Mouse (Mus musculus) left cerebral cortex, postnatal 10 days (tissue): ENCODE measurements around the gene Vmac. TPM values are rescaled to one million over a fixed set of nuclear protein-coding genes. Genes with fewer than 3 reads are reported as not detected.

Experiments
- DNase-seq, 2 experiments: peaks; one replicate each; pipeline ENCODE4 v3.0.0; 2021 to 2022; ENCODE audit warnings: low spot score in 2 of 2, mixed read lengths in 1 of 2; ENCODE audit errors: extremely low spot score in 1 of 2
- intact Hi-C: fragments of 180-260 bp; cut with DNase I; formaldehyde crosslinking; loops from one replicate; pipeline ENCODE4 v1.15.1; 2025
- total RNA-seq, 2 experiments: library from RNA; stranded (reverse); gene quantifications; 2 replicates each; pipeline ENCODE4 v1.2.3; 2021

The Vmac gene
- total RNA-seq: 1 to 10 TPM; 8.8 TPM

GRCm38 (mm10) chr17:56717363-56718058, at the start of gene Vmac, which contains the start of gene Ndufa11:
Vmac (minus strand) TSS chr17:56718022.
Ndufa11 (plus strand) TSS chr17:56717767.
- intact Hi-C loops: loop anchor here (5.0 kb wide), 1 partner anchor 45 kb away; the partner anchor contains the start of gene Dus3l
- peak; percentile 93 to 97 for DNase-seq

- intact Hi-C loops: no loop called here
- no peak for DNase-seq
Observed at GRCm38 (mm10) chr17:56766631-56767405, 49.0 kb upstream of the Vmac start.

GRCm38 (mm10) chr17:56765431-56765830, 47.6 kb upstream of the Vmac start:
- intact Hi-C loops: no loop called here
- no peak for DNase-seq

GRCm38 (mm10) chr17:56764474-56765354, 46.9 kb upstream of the Vmac start, which contains the start of gene Dus3l:
Dus3l (plus strand) TSS chr17:56764757.
- intact Hi-C loops: loop anchor here (5.0 kb wide), 1 partner anchor 47 kb away; the partner anchor contains the start of genes Ndufa11 and Vmac
- DNase-seq: peak; percentile 84 to 88

GRCm38 (mm10) chr17:56763741-56764250, 46.0 kb upstream of the Vmac start:
- intact Hi-C loops: loop anchor here (5.0 kb wide), 1 partner anchor 46 kb away; the partner anchor contains the start of genes Ndufa11 and Vmac
- DNase-seq: no peak

- intact Hi-C loops: loop anchor here (5.0 kb wide), 1 partner anchor 46 kb away; the partner anchor contains the start of genes Ndufa11 and Vmac
- DNase-seq: peak in 1 of 2 experiments; percentile 61
Observed at GRCm38 (mm10) chr17:56762769-56763731, 45.2 kb upstream of the Vmac start.

- intact Hi-C loops: loop anchor here (5.0 kb wide), 1 partner anchor 45 kb away; the partner anchor contains the start of genes Ndufa11 and Vmac
Observed at GRCm38 (mm10) chr17:56761991-56762410, 44.2 kb upstream of the Vmac start.

GRCm38 (mm10) chr17:56761077-56761476, 43.3 kb upstream of the Vmac start:
- no peak for DNase-seq
- intact Hi-C loops: loop anchor here (5.0 kb wide), 1 partner anchor 44 kb away; the partner anchor contains the start of genes Ndufa11 and Vmac

More at GRCm38 (mm10) chr17:56761991-56762410, 44.2 kb upstream of the Vmac start:
- DNase-seq: peak; percentile 77 to 93

- peak in 1 of 2 experiments; percentile 60 for DNase-seq
- intact Hi-C loops: no loop called here
Observed at GRCm38 (mm10) chr17:56759261-56759660, 41.4 kb upstream of the Vmac start.

GRCm38 (mm10) chr17:56758132-56758531, 40.3 kb upstream of the Vmac start:
- intact Hi-C loops: no loop called here
- DNase-seq: peak in 1 of 2 experiments; percentile 84

GRCm38 (mm10) chr17:56757416-56758123, 39.7 kb upstream of the Vmac start, which contains the start of gene Nrtn:
Nrtn (minus strand) TSS chr17:56757530.
- intact Hi-C loops: no loop called here
- DNase-seq: peak in 1 of 2 experiments; percentile 82

GRCm38 (mm10) chr17:56756703-56757399, 39.0 kb upstream of the Vmac start:
- DNase-seq: no peak
- intact Hi-C loops: no loop called here

- intact Hi-C loops: no loop called here
- no peak for DNase-seq
Observed at GRCm38 (mm10) chr17:56754271-56755185, 36.7 kb upstream of the Vmac start.

- DNase-seq: no peak
- intact Hi-C loops: no loop called here
Observed at GRCm38 (mm10) chr17:56753452-56753851, 35.6 kb upstream of the Vmac start.
